Mouse (Mus musculus) neural tube, embryonic 11.5 days (tissue): ENCODE measurements around the gene Slc25a17. TPM values are rescaled to one million over a fixed set of nuclear protein-coding genes. Genes with fewer than 3 reads are reported as not detected.
A peak's percentile ranks its signal among the peaks of the same experiment; 100 is the strongest.

Source experiments
- ATAC-seq: fragments of 200-750 bp; cut with Nextera tagmentation; 2 replicates; pipeline ENCODE4 v1.8.0; 2017; ENCODE audit warnings: moderate number of reproducible peaks, mild to moderate bottlenecking, moderate TSS enrichment, moderate library complexity; ENCODE audit not compliant: insufficient read depth, low FRiP score, low TSS enrichment
- DNase-seq: peaks from one replicate; pipeline ENCODE4 v3.0.0-alpha.2; 2015; ENCODE audit warnings: low spot score
- H3K27ac ChIP-seq: fragments of 300-500 bp; sonication (generic); 2 replicates; pipeline ENCODE4 v1.5.1; 2014; ENCODE audit warnings: low read depth, mild to moderate bottlenecking, low read length
- H3K27me3 ChIP-seq: fragments of 300-500 bp; sonication (generic); 2 replicates; pipeline ENCODE4 v1.6.1; 2014; ENCODE audit warnings: mild to moderate bottlenecking, low read length, mixed read lengths; ENCODE audit not compliant: control insufficient read depth, insufficient read depth
- H3K36me3 ChIP-seq: fragments of 300-500 bp; sonication (generic); 2 replicates; pipeline ENCODE4 v1.6.1; 2014; ENCODE audit warnings: mild to moderate bottlenecking, low read length, moderate library complexity, mixed read lengths; ENCODE audit not compliant: control insufficient read depth, insufficient read depth
- H3K4me1 ChIP-seq: fragments of 300-500 bp; sonication (generic); 2 replicates; pipeline ENCODE4 v1.6.1; 2014; ENCODE audit warnings: low read length, mixed read lengths; ENCODE audit not compliant: control insufficient read depth, insufficient read depth
- H3K4me2 ChIP-seq: fragments of 300-500 bp; sonication (generic); 2 replicates; pipeline ENCODE4 v1.6.1; 2014; ENCODE audit warnings: low read depth, mild to moderate bottlenecking, moderate library complexity
- H3K4me3 ChIP-seq: fragments of 300-500 bp; sonication (generic); 2 replicates; pipeline ENCODE4 v1.5.1; 2014; ENCODE audit warnings: low read depth, low read length
- H3K9ac ChIP-seq: fragments of 300-500 bp; sonication (generic); 2 replicates; pipeline ENCODE4 v1.6.1; 2014; ENCODE audit warnings: mild to moderate bottlenecking, low read length
- H3K9me3 ChIP-seq: fragments of 300-500 bp; sonication (generic); 2 replicates; pipeline ENCODE4 v1.6.1; 2016; ENCODE audit warnings: low read length; ENCODE audit not compliant: control insufficient read depth
- WGBS: fragments of 180-500 bp; shearing (Covaris S2); extraction: QIAGEN DNeasy Blood & Tissue Kit; methylation state at CpG from one replicate; pipeline ENCODE4 v1.1.7; 2014; 5-methylcytosine and 5-hydroxymethylcytosine counted together
- polyA plus RNA-seq: library from polyadenylated mRNA; unstranded; fragments of >200 nt; fragmentation: Nextera tagmentation; extraction: Ambion mirVana; gene quantifications from 2 replicates; pipeline ENCODE4 v1.2.1, GENCODE M21; 2014

Slc25a17 gene
- polyA plus RNA-seq, 1 experiment from 2014 or later = 108 TPM

DNA sequence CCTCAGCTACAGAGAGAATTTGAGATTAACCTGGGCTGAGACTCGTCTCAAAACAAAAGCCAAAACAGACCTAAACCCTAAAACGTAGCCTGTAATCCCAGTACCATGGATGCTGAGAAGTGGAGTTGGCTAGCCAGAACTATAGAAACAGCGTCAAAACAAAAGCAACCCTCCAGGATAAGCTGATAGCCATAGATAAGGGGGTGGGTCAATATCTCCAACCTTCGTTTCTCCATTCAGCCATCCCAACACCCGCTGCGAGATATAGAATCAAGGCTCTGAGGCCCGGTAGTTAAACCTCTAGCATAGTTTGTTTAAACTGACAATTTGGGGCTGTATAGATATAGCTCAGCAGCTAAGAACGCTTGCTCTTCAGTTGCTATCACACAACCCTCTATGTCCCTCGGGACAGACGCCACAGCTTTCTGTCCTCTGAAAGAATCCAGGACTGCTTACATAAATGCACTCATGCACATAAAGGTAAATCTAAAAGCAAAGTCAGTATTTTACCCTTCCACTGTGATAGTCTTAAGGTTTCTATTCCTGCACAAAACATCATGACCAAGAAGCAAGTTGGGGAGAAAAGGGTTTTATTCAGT, 904 bp upstream of the Slc25a17 start:
- no peak overlapping the region for H3K4me3 ChIP-seq
- peaks cover 6% of the 10 kb centered on the region for H3K4me1 ChIP-seq
- ATAC-seq (no peak), DNase-seq (no peak)
- no peak overlapping the region for H3K27ac ChIP-seq
- H3K4me2 ChIP-seq = no peak overlapping the region
- H3K9me3 ChIP-seq = no peaks in the 10 kb centered on the region
- no peak overlapping the region for H3K9ac ChIP-seq
- no peaks in the 10 kb centered on the region for H3K27me3 ChIP-seq
- WGBS = 53% methylated on average over 10 of the region's 10 CpGs
- peaks cover 6% of the 10 kb centered on the region for H3K36me3 ChIP-seq

- ATAC-seq = no peak; the same call in 1 of the 2 replicates
- Histone ChIP-seq H3K27ac (no peak overlapping the region), H3K4me1 (peaks cover 6% of the 10 kb centered on the region), H3K9ac (no peak overlapping the region; the same call in 1 of the 2 replicates), H3K27me3 (no peaks in the 10 kb centered on the region), H3K4me3 (peak overlapping the region; percentile 44; the same call in 1 of the 2 replicates), H3K4me2 (peak overlapping the region; percentile 70), H3K9me3 (no peaks in the 10 kb centered on the region), H3K36me3 (peaks cover 5% of the 10 kb centered on the region; the same call in 1 of the 2 replicates)
- no peak for DNase-seq
- 43% methylated on average over 6 of the region's 6 CpGs for WGBS
Measured at GRCm38 (mm10) chr15:81361022-81361404, 401 bp upstream of the Slc25a17 start.

GRCm38 (mm10) chr15:81359421-81359820, 1.2 kb downstream of the Slc25a17 start:
- 0 out of 2 replicates have a peak, but pooled peaks cover 2% of the 10 kb centered on the region for H3K36me3 ChIP-seq
- no peaks in the 10 kb centered on the region for H3K27me3 ChIP-seq
- no peak overlapping the region for H3K27ac ChIP-seq
- peaks cover 6% of the 10 kb centered on the region for H3K4me1 ChIP-seq
- no peak overlapping the region for H3K4me3 ChIP-seq
- H3K9me3 ChIP-seq = no peaks in the 10 kb centered on the region
- no peak overlapping the region for H3K4me2 ChIP-seq
- ATAC-seq = no peak
- DNase-seq = no peak
- WGBS = 90% methylated on average over 5 of the region's 5 CpGs
- no peak overlapping the region for H3K9ac ChIP-seq

DNA sequence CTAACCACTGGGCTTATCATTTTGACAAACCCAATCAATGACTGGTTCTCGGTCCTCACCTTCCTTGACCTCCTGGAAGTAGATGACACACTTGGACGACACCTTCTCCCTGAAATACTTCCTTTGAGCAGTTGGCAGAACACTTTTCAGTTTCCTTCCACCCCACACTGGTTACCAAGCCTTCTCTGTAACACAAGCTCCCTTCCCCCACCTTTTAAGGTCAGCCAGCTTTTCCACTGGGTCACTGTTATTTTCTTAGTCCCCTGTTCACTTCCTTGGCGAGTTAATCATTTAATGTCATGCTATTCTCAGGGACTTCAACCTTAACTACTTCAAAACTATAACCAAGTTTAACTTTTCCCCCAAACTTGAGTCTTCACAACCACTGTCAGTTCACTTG, 1.7 kb downstream of the Slc25a17 start:
- H3K27me3 ChIP-seq = no peaks in the 10 kb centered on the region
- H3K4me3 ChIP-seq = no peak overlapping the region
- DNase-seq = no peak
- peaks cover 6% of the 10 kb centered on the region for H3K4me1 ChIP-seq
- 0 out of 2 replicates have a peak, but pooled peaks cover 2% of the 10 kb centered on the region for H3K36me3 ChIP-seq
- H3K9me3 ChIP-seq = no peaks in the 10 kb centered on the region
- WGBS = 87% methylated on average over 3 of the region's 3 CpGs
- no peak overlapping the region for H3K27ac ChIP-seq
- no peak for ATAC-seq
- no peak overlapping the region for H3K9ac ChIP-seq
- H3K4me2 ChIP-seq = no peak overlapping the region

GRCm38 (mm10) chr15:81356946-81357345, 3.7 kb downstream of the Slc25a17 start:
- Histone ChIP-seq H3K27ac (no peak overlapping the region), H3K9me3 (no peaks in the 10 kb centered on the region), H3K4me1 (peaks cover 6% of the 10 kb centered on the region), H3K4me3 (no peak overlapping the region), H3K27me3 (no peaks in the 10 kb centered on the region), H3K4me2 (no peak overlapping the region), H3K9ac (no peak overlapping the region), H3K36me3 (no peaks in the 10 kb centered on the region)
- no peak for ATAC-seq
- DNase-seq = no peak
- 24% methylated on average over 5 of the region's 5 CpGs for WGBS

- Histone ChIP-seq H3K27me3 (no peaks in the 10 kb centered on the region), H3K4me1 (peaks cover 6% of the 10 kb centered on the region), H3K9ac (no peak overlapping the region), H3K9me3 (no peaks in the 10 kb centered on the region), H3K27ac (no peak overlapping the region), H3K36me3 (no peaks in the 10 kb centered on the region), H3K4me3 (no peak overlapping the region), H3K4me2 (no peak overlapping the region)
- WGBS = 62% methylated on average over 3 of the region's 3 CpGs
- DNase-seq (peak; percentile 49), ATAC-seq (no peak)
Measured at GRCm38 (mm10) chr15:81355146-81355761, 5.4 kb downstream of the Slc25a17 start.

GRCm38 (mm10) chr15:81352638-81353037, 8.0 kb downstream of the Slc25a17 start:
- ATAC-seq (no peak), DNase-seq (no peak)
- Histone ChIP-seq H3K4me2 (no peak overlapping the region), H3K4me1 (no peaks in the 10 kb centered on the region), H3K9me3 (no peaks in the 10 kb centered on the region), H3K36me3 (no peaks in the 10 kb centered on the region), H3K9ac (no peak overlapping the region), H3K27me3 (no peaks in the 10 kb centered on the region), H3K4me3 (no peak overlapping the region), H3K27ac (no peak overlapping the region)
- WGBS = 69% methylated on average over 1 of the region's 1 CpGs

DNA sequence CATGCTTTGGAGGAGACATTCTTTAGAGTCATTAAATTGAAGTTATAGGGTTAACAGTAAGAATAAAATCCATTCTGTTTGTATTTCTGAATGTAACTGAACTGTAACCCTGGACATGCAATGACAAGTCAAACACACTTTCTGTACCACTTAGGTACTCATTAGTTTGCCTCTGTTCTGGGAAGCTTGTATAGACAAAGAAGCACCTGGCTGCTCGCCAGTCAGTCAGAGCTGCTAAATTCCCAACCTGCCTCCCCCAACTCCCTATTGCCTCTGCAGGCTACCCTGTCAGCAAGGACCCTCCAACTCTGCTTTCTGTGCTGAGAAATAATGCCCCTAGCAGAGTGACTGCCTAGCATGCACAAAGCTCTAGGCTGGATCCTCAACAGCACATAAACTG, 10.2 kb downstream of the Slc25a17 start:
- ATAC-seq = no peak
- no peak overlapping the region for H3K4me2 ChIP-seq
- H3K9me3 ChIP-seq = no peaks in the 10 kb centered on the region
- no peaks in the 10 kb centered on the region for H3K36me3 ChIP-seq
- 81% methylated on average over 1 of the region's 1 CpGs for WGBS
- H3K27ac ChIP-seq = no peak overlapping the region
- H3K27me3 ChIP-seq = no peaks in the 10 kb centered on the region
- DNase-seq = no peak
- no peaks in the 10 kb centered on the region for H3K4me1 ChIP-seq
- no peak overlapping the region for H3K4me3 ChIP-seq
- H3K9ac ChIP-seq = no peak overlapping the region

GRCm38 (mm10) chr15:81348366-81348765, 12.2 kb downstream of the Slc25a17 start:
- 83% methylated on average over 2 of the region's 2 CpGs for WGBS
- Histone ChIP-seq H3K9ac (no peak overlapping the region), H3K27me3 (no peaks in the 10 kb centered on the region), H3K4me3 (no peak overlapping the region), H3K27ac (no peak overlapping the region), H3K4me1 (no peaks in the 10 kb centered on the region), H3K9me3 (no peaks in the 10 kb centered on the region), H3K36me3 (no peaks in the 10 kb centered on the region; the same call in 1 of the 2 replicates), H3K4me2 (no peak overlapping the region)
- DNase-seq (no peak), ATAC-seq (no peak)
